Mouse (Mus musculus) adrenal gland, postnatal 25 days (tissue): ENCODE data around the gene Cep83. TPM values are rescaled to one million over a fixed set of nuclear protein-coding genes. Genes with fewer than 3 reads are reported as not detected.

Source experiments
- DNase-seq: peaks from one replicate; pipeline ENCODE4 v3.0.0; 2021; ENCODE audit warnings: mixed read lengths
- total RNA-seq: library from RNA; stranded (reverse); gene quantifications from 2 replicates; pipeline ENCODE4 v1.2.3, GENCODE M21; 2021

The Cep83 gene
- total RNA-seq, 1 experiment from 2014 or later = 10.9 TPM

DNA sequence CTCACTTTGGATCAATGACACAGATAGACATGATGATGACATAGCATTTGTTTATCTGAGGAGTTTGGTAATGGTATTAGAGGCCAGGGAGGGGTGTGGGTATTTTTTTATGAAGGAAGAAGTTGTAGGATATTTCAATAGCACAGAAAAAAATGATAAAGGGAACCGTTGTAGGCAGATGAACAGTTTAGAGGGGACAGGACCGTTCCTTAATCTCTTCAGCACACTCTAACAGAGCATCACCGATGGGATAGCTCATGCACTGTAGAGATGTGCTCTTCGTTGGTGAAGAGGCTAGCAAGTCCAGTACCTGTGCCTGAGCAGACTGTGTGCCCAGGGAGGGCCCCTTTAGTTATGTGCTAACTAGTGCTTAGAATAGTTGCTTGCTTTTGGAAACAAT, 90.9 kb downstream of the Cep83 start:
- no peak for DNase-seq

DNA sequence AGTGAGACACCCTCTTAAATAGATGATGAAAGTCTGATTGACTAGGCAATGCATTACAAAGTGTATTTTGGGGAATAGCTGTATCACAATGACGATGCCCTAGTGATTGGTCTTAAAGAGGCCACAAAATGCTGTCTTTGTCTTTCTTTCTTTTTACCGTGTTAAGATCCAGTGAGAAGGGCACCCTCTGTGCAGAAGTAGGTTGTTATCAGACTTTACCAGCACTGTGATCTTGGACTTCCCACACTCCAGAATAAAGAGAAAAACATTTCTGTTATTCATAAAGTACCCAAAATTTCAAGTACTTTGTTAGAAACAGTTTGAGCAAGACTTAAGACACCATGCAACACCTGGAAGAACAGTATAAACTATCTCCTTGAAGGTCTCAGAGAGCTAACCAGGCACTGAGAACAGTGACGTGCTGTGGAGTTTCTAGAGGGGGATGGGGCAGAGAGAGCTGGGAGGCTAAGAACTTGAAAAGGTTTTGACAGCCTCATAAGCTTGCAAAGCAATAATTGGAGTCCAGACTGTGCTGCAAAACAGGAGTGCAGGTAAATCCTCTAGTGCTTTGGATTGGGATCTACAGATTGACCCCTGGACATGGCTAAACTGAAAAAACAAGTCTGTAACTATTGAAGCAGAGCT, 92.3 kb downstream of the Cep83 start:
- no peak for DNase-seq

DNA sequence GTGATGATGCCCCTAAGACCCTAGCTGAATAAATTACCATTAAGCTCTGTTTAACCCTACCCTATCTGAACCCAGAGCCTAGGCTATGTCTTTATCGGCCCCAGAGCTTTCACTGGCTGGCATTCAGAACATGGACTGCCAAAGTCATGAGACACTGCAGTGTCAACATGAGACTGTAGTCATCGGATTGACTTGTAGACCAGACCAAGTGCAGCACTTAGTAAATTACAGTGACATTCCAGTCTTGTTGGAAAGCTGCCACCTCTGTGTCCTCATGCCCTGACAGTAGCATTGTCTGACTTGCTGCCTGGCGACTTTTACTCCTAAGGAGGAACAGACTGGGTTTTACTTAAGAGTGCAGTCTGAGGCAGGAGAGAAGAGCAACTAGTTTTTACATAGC, 100.8 kb downstream of the Cep83 start:
- DNase-seq = peak; percentile 45

DNA sequence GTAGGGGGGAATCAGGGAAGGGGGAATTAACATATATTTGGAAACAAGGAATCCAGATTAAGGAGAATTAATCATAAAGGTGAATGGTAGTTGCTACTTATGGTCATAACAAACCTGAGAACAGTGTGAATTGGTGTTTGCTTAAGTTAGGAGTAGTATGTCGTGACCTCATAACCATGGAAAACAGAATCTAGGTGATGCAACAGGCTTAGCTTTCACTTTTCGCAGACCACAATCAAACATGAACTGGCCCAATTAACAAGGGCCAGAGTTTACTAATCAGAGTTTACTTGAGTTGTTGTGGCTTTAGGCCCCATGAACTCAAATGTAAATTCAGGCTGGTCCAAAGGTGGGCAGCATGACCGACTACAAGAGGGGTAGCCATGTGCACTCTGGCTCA, 105.5 kb downstream of the Cep83 start:
- no peak for DNase-seq

DNA sequence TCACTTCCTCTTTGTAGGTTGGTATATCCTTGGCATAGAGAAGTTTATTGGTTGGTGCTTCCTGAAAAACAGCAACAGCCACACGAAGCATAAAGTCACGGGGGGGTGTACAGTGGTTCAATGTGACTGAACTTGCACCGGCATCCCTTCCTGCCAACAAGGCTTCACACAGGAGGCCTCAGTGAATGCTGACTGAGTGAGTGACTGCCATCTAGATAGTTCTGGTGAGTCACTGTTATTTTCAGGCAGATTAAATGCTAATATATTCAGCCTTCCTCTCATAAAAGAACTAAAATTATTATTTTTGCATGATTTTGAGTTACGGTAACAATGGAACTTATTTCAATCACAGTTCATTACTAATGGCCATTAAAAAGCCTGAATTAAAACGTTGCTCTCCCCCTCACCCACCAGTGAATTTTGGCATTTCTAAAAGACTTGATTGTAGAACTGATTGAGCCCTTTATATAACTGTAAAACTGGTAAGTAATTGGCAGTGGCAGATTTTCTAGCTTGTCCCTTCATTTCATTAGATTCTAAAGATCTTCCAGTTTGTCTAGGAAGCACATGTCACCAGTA, 106.3 kb downstream of the Cep83 start:
- DNase-seq = no peak

DNA sequence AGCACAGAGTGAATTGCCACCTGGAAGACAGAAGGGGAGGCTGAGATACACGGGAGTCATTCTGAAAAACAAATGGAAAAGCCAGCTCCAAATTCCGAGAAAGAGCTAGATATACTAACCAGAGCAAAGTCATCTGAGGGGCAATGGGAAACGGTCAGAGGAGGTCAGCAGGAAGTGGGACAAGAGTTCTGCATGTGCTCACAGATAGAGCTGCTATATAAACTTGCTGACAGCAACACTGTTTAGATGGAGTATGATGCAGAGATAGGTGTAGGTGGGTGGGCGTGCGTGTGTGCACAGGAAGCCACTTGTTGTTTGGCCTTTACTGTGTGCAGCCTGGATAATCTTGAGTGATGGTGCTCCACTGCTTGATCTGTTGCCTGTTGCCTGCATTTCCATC, 109.7 kb downstream of the Cep83 start:
- no peak for DNase-seq

DNA sequence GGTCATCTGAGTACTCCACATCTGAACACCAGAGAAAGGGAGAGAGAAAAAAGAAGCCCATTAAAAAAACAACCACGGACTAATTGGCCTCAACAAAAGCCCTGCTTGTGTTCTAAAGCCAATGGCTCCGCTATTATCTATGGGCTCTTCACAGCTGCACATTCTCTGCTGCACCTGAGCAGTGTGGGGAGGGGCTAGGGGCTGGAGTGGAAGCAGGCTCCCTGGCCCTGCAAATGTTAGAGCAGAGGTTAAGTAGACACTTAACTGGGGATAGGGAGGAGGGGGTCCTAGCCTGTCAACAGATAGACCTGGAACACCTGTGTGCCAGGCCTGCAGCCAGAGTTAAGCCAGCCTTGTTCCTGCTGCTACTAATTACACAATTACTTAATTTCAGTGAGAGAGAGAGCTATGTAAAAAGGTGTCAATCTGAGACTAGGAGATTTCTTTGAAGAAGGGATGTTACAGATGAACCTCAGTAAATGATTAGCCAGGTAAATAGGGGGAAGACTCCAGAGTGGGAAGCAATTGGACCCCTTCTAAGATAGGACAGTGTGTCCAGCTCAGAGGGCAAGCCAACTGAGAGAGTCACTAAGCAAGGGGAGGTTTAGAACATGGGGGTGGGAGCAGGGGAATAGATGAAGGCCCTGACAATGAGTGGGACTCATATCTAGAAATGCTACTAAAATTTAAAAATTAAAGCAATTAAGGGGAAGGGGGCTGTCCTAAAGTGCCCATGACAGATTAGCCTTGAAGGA, 111.2 kb downstream of the Cep83 start:
- no peak for DNase-seq

DNA sequence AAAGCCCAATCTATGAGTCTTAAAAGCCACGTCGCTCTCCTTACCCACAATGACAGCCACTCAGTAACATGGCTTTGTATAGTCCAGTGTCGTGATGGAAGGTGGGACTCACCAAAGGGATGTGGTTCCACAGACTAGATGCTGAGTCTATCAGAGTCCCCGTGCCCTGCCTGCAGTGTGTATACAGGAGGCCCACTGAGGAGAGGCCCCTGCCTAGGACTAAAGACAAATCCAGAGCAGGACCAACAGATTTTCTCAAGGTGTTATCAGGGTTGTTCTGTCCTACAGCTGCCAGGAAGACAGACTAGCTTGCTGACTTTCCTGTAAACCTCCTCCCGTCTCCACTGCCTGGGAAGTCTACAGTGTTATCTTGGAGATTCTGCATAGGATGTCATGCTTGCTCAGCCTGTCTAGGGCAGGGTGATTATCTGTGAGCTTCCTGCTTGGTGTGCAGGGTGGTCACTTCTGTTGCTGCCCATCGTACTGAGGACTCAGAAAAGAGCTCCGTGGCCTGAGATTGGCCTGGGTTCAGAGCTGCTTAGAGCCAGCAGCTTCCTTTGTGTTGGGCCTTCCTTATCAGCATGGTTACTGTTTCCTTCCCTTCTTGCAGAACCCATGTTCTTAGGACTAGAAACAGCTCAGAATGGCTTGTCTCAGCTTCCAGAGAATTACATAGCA, 112.4 kb downstream of the Cep83 start:
- no peak for DNase-seq

DNA sequence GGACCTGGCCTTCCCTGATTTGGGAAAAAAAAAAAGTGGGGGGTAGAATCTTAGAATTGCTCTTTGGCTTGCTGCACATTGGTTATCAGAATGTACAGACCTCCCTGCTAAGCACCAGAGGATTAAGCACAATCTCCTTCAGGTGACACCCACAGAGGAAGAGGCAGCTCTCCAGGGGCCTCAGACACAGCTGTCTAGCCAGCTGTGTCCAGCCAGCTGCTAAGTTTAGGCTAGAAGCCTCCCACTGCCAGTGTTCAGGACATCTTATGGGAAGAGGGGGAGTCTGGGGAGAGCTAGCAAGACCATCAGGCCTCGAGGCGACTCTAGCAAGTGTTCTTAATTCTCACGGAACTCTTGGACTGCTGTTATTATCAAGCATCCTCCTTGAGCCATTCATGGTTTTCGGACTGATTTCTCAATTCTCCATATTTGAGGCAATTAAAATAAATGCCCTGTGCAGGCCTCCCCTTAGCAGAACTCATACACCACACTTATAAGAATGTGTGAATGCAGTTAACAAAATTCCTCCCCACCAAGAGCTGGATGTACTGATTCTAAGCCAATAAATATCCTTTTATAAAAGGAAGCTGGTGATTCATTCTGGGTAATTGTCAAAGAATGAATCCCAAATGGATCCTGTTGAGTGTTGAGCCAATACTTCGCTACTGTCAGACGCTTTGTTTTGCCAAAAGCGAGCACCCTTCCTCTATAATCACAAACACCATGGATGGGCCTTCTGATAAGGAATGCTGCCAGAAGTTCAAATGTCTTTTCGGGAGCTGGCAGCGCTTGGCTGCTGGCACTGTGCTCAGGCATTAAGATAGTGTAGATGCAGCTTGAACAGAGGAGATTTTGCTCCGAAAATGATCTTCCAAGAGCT, 115.8 kb downstream of the Cep83 start:
- no peak for DNase-seq

DNA sequence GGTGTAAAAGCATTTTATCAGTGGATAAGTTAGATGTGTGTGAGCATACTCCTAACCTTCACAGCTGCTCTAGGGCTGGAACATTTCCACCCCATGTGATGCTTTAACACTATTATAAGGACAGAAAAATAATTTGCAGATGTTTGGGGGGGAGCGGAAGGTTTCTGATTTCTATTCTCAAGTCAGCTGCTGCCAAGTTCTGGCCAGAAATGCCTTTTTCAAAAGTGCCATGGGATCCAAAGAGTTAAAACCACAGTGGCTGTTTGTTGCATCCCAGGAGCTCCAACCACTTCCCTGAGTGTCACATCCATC, 116.4 kb downstream of the Cep83 start:
- no peak for DNase-seq

DNA sequence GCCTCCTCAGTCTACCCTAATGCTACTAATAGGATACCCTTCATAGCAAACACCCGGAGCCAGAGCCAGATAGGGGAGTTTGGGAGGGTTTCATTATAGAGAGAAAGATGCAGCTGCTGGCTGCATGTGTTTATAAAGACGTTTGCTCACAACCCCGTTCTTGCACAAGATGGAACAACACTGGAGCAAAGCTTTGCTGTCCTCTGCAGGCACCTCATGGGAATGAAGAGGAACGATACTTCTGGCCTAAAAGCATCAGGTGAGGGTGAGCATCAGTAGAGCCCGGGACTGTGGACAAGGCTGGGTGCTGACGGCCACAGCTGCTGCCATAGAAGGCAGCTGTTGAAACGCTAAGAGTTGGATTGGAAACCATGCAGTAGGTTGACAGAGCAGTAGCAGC, 118.9 kb downstream of the Cep83 start:
- no peak for DNase-seq

DNA sequence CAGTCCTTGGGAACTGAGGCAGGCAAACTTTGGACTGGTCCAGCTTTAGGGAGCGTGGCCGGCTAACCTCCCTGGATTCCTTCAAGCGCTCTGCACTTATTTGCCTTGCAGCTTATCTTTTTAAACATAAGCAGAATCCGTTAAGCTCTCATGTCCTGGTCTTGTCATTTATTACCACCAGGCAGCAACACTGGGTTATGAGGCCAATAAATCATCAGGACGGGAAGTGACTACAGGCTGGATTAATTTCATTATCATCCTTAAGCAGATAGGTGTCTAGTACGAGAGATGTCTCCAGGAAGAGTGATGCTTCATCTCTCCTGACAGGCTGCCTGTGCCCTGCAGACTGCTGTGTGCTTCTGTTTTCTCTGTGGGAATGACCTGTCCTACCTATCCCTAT, 119.8 kb downstream of the Cep83 start:
- no peak for DNase-seq

DNA sequence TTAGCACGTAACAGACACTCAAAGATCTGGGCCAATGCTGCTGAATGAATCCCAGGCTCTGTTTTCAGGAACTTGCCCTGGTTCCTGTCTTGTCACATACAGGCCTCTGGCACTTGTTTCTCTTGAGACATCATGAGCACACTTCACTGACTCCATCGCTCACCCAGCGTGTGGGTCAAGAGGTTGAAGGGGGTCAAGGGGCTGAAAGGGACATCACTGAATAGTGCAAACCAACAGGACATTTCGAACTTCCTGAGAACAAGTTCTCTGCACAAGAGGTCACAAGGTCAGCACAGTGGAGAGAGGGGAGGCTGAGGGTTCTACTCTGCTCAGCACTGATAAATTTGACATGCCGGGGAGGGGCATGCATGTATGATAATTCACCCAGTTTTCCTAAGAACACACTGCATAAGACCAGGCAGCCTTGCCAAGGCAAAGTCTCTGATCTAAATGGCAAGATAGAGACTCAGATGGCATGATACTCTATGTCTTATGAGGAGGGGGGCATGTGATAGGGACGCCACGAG, 121.6 kb downstream of the Cep83 start:
- no peak for DNase-seq

DNA sequence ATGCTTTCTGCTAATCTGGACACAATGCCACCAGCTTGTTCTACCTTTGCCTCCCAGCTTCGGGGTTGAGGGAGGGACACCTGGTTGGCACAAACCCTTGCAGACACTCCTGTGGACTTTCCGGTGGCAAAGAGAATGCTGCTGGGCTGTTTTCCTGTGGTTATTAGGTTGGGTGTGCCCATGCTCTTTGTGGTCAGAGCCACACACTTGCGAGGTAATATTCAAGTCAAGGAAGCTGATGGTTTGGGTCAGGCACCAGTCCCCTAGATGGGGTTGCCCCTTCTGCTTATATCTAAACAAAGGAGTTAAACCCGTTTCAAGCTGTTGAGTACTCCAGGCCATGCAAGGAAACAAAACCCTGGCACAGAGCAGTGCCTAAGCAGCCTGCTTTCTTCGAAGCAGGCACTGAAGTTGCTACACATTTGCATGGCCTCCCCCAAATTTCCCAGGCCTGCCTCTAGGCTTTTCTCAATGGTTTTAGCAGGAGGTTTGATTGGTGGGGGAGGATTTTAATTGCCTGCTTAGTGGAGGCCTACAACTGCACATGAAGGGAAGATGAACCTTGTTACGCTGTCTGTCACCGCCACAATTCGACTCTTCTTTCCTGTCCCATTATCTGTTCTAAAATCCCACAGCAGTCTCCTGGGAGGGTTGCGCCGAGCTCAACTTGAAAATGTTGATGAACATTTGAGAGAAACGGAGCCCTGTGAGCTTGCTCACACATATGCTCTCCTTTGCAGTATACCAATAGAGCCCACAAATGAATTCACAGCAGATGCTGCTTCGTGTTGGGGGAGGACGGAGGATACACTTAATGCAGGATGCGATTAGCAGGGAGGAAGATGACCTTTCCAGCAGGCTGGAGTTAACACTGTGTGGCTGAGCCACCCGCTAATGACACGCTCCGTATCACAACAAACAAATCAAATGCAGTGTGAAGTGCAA, 123.7 kb downstream of the Cep83 start:
- no peak for DNase-seq

DNA sequence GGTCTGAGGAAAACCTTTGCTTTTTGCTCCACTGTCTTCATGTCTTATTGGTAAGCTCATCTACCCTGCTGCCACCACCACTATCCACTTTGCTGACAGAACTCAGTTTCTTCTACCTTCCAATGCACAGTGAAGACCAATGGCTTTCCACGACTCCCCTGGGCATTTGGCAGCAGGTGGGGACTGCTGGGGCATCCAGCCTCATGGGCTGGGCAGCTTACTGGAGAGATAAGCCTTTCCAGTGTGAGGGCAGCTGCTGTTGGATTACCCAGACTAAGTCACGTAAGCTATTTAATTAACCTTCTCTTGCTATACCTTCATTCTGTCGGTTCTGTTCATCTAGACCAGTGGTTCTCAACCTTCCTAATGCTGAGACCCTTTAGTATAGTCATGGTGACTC, 129.7 kb downstream of the Cep83 start:
- no peak for DNase-seq

DNA sequence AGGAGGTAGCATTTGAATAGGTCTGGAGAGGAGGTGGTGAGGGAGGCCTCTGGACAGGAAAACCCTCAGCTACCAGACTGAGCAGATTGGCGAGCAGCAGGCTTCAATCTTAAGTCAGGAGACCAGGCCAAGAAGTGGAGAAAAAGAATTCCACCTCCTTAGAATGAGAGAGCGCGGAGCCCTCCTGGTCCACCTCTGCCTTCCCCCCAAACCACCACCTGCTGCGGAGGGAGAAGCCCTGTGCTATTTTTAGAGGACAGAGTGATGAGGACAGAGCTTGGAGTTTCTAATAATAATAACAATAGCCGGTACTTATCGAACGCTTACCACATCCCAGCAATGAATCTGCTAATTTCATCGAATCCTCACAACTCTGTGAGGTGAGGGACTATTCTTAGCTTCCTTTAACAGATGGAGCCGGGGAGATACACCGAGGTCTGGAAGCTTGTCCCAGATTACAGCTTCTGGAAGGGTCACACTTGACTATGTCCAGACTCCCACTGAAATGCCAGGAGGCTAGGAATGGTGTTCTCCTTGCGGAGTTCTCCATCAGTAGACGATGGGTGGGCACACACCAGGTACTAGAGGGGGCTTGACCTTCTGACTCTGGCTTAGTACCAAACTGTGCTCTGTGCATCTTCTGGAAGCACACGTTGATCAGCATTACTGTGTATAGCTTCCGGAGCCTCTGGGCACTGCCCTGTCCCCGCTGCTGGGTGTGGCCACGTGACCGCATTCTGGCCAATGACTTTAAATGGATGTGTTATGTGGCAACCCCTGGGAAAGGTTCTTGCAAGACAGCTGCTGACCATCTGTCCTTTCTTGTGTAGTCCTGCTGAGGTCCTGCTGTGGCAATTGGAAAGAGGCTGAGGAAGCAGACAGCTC, 130.6 kb downstream of the Cep83 start:
- DNase-seq = no peak

DNA sequence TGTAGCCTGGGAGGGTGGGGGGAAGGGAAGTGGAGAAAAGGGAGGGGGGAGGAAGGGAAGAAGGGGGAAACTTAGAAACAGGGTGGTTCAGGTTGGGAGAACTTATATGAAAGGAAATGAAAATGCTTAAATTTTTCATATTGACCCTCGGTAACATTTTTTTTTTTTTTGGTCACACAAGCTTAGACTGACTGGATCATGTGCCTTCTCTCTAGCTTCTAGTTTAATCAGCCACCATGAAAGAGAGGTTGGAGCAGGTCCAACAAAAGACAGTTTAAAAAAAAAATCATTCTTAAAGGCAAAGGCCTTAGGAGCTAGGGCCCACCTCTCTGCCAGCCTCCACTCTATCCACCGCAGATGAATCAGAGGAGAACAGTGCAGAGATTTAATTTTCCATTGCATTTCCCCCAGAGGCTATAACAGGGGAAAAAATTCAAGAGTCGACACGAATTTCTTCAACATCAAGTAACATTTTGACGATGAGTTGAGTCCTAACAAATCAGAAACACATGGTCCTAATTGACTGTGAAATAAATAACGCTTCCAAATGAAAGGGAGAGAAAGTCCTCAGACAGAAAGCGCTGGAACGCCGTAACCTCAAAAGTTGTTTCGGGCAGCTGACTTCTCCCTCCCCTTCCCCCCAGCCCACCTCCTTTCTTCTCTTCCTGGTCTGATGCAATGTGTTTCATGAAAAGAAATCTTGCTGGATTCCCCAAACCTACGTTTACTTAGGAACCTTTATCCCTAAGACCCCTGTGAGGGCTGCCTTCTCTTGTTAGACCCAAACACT, 135.7 kb downstream of the Cep83 start:
- no peak for DNase-seq

DNA sequence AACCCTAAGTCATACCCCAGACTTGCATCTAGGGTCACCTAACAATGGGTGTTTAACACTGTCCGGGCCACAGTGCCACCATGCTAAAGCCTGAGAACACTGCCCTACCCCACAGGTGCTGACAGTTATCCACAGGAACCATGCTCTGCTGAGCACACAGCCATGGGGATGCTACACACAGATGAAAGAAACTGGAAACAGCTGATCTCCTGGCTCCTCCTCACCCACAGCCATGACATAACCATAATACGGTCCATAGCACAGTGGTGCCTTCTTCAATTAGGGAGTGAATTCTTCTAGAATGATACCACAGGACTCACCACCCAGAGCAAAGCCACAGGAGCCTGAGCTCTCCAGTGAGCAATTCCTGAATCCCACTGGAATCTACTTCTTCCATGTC, 137.5 kb downstream of the Cep83 start:
- DNase-seq = no peak

DNA sequence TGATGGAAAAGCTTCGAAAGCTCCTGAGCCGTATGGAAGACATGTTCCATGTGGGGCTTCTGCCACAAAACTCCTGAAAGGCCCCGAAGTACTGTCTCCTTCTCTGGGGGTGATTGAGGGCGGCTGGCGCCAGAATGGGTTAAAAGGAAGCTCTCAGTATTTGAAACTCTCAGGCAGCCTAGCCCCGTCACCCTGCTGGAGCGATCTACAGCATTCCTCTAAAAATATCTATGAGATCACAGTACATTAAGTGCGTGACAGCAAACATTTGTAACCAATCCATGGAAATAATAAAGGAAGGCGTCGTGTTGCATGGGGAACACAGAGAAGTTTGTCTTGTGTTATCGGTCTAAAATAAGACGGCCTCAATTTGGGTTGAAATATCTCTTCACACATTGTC, 138.0 kb downstream of the Cep83 start:
- DNase-seq = no peak
